Mouse (Mus musculus) olfactory bulb, adult 2 months (tissue): ENCODE data around the gene Aldh4a1.

Experiments
- CTCF ChIP-seq: fragments of 200-500 bp; IDR thresholded peaks from 2 replicates; pipeline ENCODE4 v1.5.1; 2012; ENCODE audit warnings: low read depth, mild to moderate bottlenecking, low read length, moderate library complexity; ENCODE audit not compliant: insufficient read depth
- POLR2A ChIP-seq: fragments of 200-500 bp; IDR thresholded peaks from 2 replicates; pipeline ENCODE4 v1.6.1; 2012; ENCODE audit warnings: mild to moderate bottlenecking, low read depth, low read length, moderate library complexity; ENCODE audit not compliant: insufficient read depth

DNA sequence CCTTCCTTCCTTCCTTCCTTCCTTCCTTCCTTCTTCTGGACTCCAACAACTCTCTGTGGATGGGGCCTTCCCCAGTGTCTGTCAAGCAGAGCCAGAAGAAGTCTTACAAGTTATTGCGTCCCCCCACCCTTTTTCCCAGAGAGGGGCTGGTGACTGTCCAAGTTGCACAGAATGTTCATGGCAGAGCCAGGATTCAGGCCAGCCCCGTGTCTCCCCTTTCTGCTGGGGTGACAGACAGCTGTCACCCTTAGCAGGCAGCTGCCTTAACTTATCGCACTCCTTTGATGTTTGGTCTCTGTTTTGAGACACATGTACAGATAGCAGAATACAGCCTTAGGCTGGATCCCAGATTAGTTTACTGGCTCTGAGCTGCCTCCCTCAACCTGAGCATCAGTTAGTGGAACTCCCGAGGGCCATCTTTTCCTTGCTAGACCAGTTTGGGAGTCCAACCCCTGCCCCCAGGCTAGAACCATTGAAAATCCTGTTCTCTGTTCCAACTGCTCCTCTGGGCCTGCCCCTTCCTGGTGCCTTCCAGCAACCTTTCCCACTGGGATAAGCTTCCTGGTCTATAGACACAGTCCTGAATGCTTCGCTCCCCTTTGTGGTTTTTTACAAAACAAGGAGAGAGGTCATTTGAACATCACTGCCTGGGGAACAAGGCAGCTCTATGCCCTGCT, 33.2 kb upstream of the Aldh4a1 start:
- TF ChIP-seq POLR2A (no peak), CTCF (no peak)
